Mouse (Mus musculus) embryonic facial prominence, embryonic 11.5 days (tissue): ENCODE measurements around the gene Tekt1. TPM values are rescaled to one million over a fixed set of nuclear protein-coding genes. Genes with fewer than 3 reads are reported as not detected.

ENCODE experiments used
- ATAC-seq: fragments of 200-750 bp; cut with Nextera tagmentation; replicated peaks from 2 replicates; pipeline ENCODE4 v1.8.0; 2017; ENCODE audit warnings: low read depth; ENCODE audit not compliant: insufficient number of reproducible peaks, low FRiP score, low TSS enrichment
- DNase-seq: peaks from one replicate; pipeline ENCODE4 v3.0.0-alpha.2; 2015; ENCODE audit warnings: low spot score
- H3K27ac ChIP-seq: fragments of 300-500 bp; sonication (generic); replicated peaks from 2 replicates; pipeline ENCODE4 v1.5.1; 2014; ENCODE audit warnings: mild to moderate bottlenecking, low read depth, low read length, control low read depth
- H3K27me3 ChIP-seq: fragments of 300-500 bp; sonication (generic); 2 replicates; pipeline ENCODE4 v1.6.1; 2014; ENCODE audit warnings: mild to moderate bottlenecking, low read length, moderate library complexity, mixed read lengths; ENCODE audit not compliant: control insufficient read depth, insufficient read depth
- H3K36me3 ChIP-seq: fragments of 300-500 bp; sonication (generic); replicated peaks from 2 replicates; pipeline ENCODE4 v1.6.1; 2014; ENCODE audit warnings: low read depth, mild to moderate bottlenecking, low read length, moderate library complexity, mixed read lengths; ENCODE audit not compliant: control insufficient read depth, insufficient read depth
- H3K4me1 ChIP-seq: fragments of 300-500 bp; sonication (generic); 2 replicates; pipeline ENCODE4 v1.6.1; 2014; ENCODE audit warnings: low read length, mixed read lengths; ENCODE audit not compliant: control insufficient read depth, insufficient read depth
- H3K4me2 ChIP-seq: fragments of 300-500 bp; sonication (generic); 2 replicates; pipeline ENCODE4 v1.6.1; 2014; ENCODE audit warnings: low read depth, mild to moderate bottlenecking, control low read depth, low read length, moderate library complexity
- H3K4me3 ChIP-seq: fragments of 300-500 bp; sonication (generic); 2 replicates; pipeline ENCODE4 v1.5.1; 2014; ENCODE audit warnings: low read depth, low read length, control low read depth
- H3K9ac ChIP-seq: fragments of 300-500 bp; sonication (generic); replicated peaks from 2 replicates; pipeline ENCODE4 v1.6.1; 2014; ENCODE audit warnings: mild to moderate bottlenecking, control low read depth, low read length
- H3K9me3 ChIP-seq: fragments of 300-500 bp; sonication (generic); replicated peaks from 2 replicates; pipeline ENCODE4 v1.6.1; 2016; ENCODE audit warnings: mild to moderate bottlenecking, low read length, inconsistent platforms, mixed read lengths; ENCODE audit not compliant: control insufficient read depth
- WGBS: fragments of 180-500 bp; shearing (Covaris S2); extraction: QIAGEN DNeasy Blood & Tissue Kit; methylation state at CpG from one replicate; pipeline ENCODE4 v1.1.7; 2014; 5-methylcytosine and 5-hydroxymethylcytosine counted together
- polyA plus RNA-seq: library from polyadenylated mRNA; unstranded; fragments of >200 nt; fragmentation: Nextera tagmentation; extraction: Ambion mirVana; gene quantifications from 2 replicates; pipeline ENCODE4 v1.2.1, GENCODE M21; 2014

The Tekt1 gene
- polyA plus RNA-seq, 1 experiment from 2014 or later = 6.4 TPM

DNA sequence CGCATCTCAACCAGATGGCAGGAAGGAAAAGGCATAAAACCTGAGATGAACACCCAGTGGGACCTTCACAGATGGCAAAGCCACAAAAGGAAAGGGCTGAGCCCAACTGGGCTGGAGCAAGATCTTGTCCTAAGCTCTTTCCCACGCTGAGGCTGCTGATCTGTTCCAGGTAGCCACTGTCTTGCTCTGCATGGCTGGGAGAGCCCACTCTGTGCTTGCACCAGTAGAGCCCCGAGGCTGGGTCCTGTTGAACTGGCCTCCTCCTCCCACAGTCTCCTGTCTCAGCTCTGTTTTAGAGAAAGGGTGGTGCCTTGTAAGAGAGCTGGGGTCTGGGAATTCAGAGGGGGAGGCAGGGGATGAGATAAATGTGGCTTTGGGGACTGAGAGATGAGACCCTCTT lies 44.8 kb upstream of the Tekt1 start:
- DNase-seq (no peak), ATAC-seq (no peak)
- 0 out of 2 replicates have a peak, but pooled peaks cover 2% of the 10 kb centered on the region for H3K4me1 ChIP-seq
- no peaks in the 10 kb centered on the region for H3K9me3 ChIP-seq
- H3K27me3 ChIP-seq = no peaks in the 10 kb centered on the region
- H3K27ac ChIP-seq = no peak overlapping the region
- 19% methylated on average over 3 of the region's 3 CpGs for WGBS
- H3K9ac ChIP-seq = no peak overlapping the region
- no peak overlapping the region for H3K4me2 ChIP-seq
- H3K36me3 ChIP-seq = no peaks in the 10 kb centered on the region
- H3K4me3 ChIP-seq = no peak overlapping the region

DNA sequence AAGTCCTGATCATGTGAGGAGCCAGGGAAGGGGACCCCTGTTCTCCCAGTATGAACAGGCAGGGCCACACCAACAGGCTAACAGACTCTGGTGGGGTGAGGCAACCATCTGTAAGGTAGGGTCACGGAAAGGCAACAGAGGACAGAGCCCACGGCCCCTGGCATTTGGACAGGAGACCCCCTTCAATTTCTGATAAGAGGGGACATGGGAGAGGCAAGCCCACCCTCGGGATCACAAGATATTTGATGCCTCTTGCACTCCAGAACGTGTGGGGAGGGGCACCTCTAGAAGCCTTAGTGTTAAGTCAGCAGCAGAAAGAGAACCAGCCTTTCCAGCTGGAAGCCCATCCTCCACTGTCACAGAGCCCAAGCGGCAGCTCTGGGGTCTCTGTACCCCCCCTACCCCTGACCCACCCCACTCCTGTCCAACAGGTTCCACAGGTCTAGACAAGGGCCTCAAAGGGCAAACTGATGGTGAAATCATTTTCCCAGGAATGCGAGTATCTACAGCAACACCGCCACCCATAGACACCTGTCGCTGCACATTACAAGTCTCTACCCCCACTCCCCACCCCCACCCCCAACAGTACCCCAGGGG lies 43.9 kb upstream of the Tekt1 start:
- DNase-seq (peak; percentile 20), ATAC-seq (no peak)
- H3K4me1 ChIP-seq = 0 out of 2 replicates have a peak, but pooled peaks cover 2% of the 10 kb centered on the region
- no peaks in the 10 kb centered on the region for H3K9me3 ChIP-seq
- H3K4me3 ChIP-seq = no peak overlapping the region
- no peak overlapping the region for H3K9ac ChIP-seq
- H3K27ac ChIP-seq = no peak overlapping the region
- no peak overlapping the region for H3K4me2 ChIP-seq
- 48% methylated on average over 8 of the region's 8 CpGs for WGBS
- no peaks in the 10 kb centered on the region for H3K27me3 ChIP-seq
- H3K36me3 ChIP-seq = no peaks in the 10 kb centered on the region

DNA sequence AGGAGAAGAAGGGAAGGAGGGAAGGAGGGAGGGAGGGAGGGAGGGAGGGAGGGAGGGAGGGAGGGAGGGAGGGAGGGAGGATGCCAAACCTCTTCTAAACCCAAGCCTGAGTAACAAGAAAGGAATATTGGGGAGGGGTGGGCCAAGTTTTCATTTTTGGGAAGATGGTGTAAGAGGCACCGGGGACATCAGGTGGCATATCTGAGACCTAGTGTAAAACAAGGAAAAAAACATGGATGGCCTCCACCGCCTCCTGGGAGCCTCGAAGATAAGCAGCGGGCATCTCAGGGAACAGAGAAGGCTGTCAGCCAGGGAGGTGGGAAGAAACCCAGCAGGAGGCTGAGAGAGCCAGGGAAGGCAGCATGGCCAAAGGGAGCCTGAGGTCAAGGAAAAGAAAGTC lies 43.3 kb upstream of the Tekt1 start:
- DNase-seq (no peak), ATAC-seq (no peak)
- no peak overlapping the region for H3K4me2 ChIP-seq
- 45% methylated on average over 4 of the region's 4 CpGs for WGBS
- no peaks in the 10 kb centered on the region for H3K27me3 ChIP-seq
- no peaks in the 10 kb centered on the region for H3K36me3 ChIP-seq
- H3K4me3 ChIP-seq = no peak overlapping the region
- no peaks in the 10 kb centered on the region for H3K9me3 ChIP-seq
- H3K27ac ChIP-seq = no peak overlapping the region
- 0 out of 2 replicates have a peak, but pooled peaks cover 1% of the 10 kb centered on the region for H3K4me1 ChIP-seq
- H3K9ac ChIP-seq = no peak overlapping the region

GRCm38 (mm10) chr11:72402969-72403368 lies 40.7 kb upstream of the Tekt1 start:
- Histone ChIP-seq H3K27me3 (no peaks in the 10 kb centered on the region), H3K4me3 (no peak overlapping the region), H3K36me3 (no peaks in the 10 kb centered on the region), H3K9me3 (no peaks in the 10 kb centered on the region), H3K27ac (no peak overlapping the region), H3K4me2 (no peak overlapping the region), H3K4me1 (no peaks in the 10 kb centered on the region), H3K9ac (no peak overlapping the region)
- ATAC-seq = no peak
- DNase-seq = no peak
- WGBS = 86% methylated on average over 12 of the region's 12 CpGs

DNA sequence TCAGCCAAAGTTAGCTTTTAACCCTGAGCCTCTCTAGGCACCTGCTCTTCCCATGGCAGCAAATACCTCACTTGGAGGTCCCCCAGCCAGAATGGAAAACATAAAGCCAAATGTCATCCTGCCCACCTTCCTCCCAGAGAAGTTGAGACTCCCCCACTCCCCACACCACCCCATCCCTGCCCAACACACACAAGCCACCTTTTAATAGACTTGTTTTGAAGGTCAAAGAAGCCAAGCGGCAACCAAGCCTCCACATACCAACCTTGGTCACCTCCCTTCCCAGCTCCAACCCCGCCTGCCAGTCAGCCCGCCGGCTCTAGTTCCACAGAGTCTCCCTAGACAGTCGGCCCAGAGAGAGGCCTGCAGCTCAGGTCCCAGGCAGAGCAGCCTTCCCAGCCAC lies 39.8 kb upstream of the Tekt1 start:
- DNase-seq (no peak), ATAC-seq (no peak)
- 58% methylated on average over 5 of the region's 5 CpGs for WGBS
- H3K9me3 ChIP-seq = no peaks in the 10 kb centered on the region
- H3K4me1 ChIP-seq = no peaks in the 10 kb centered on the region
- no peaks in the 10 kb centered on the region for H3K27me3 ChIP-seq
- H3K27ac ChIP-seq = no peak overlapping the region
- H3K36me3 ChIP-seq = no peaks in the 10 kb centered on the region
- H3K4me3 ChIP-seq = no peak overlapping the region
- no peak overlapping the region for H3K4me2 ChIP-seq
- no peak overlapping the region for H3K9ac ChIP-seq

DNA sequence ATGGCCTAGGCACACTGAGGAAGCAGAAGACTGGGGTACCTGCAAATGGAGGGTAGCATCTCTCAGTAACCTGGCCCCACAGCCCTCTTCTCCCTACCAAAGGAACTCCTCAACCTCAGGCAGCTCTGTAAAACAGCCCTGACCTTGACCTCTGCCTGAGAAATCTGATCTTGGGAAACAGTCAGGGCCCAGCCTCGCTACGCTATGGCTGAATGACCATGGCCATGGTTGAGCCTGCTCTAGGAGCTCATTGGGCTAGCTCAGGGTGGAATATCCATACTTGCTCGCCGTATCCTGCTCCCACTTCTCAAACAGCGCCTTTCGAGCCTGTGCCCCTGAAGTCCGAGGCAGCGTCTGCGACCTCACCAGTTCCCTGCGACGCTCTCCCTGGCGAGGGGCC lies 38.8 kb upstream of the Tekt1 start:
- Histone ChIP-seq H3K4me3 (no peak overlapping the region), H3K4me2 (no peak overlapping the region), H3K9me3 (no peaks in the 10 kb centered on the region), H3K9ac (no peak overlapping the region), H3K27me3 (no peaks in the 10 kb centered on the region), H3K4me1 (no peaks in the 10 kb centered on the region), H3K27ac (no peak overlapping the region), H3K36me3 (no peaks in the 10 kb centered on the region)
- DNase-seq (no peak), ATAC-seq (no peak)
- 71% methylated on average over 12 of the region's 12 CpGs for WGBS

GRCm38 (mm10) chr11:72397811-72398525 lies 35.7 kb upstream of the Tekt1 start:
- no peak overlapping the region for H3K4me3 ChIP-seq
- DNase-seq = no peak
- H3K9me3 ChIP-seq = no peaks in the 10 kb centered on the region
- ATAC-seq = no peak
- no peak overlapping the region for H3K27ac ChIP-seq
- no peaks in the 10 kb centered on the region for H3K4me1 ChIP-seq
- no peaks in the 10 kb centered on the region for H3K36me3 ChIP-seq
- H3K4me2 ChIP-seq = no peak overlapping the region
- H3K9ac ChIP-seq = no peak overlapping the region
- WGBS = 84% methylated on average over 8 of the region's 8 CpGs
- H3K27me3 ChIP-seq = no peaks in the 10 kb centered on the region

GRCm38 (mm10) chr11:72397072-72397471 lies 34.8 kb upstream of the Tekt1 start:
- Histone ChIP-seq H3K27me3 (no peaks in the 10 kb centered on the region), H3K27ac (no peak overlapping the region), H3K9ac (no peak overlapping the region), H3K9me3 (no peaks in the 10 kb centered on the region), H3K36me3 (no peaks in the 10 kb centered on the region), H3K4me1 (no peaks in the 10 kb centered on the region), H3K4me3 (no peak overlapping the region), H3K4me2 (no peak overlapping the region)
- no peak for ATAC-seq
- no peak for DNase-seq
- 83% methylated on average over 10 of the region's 10 CpGs for WGBS
